Mouse (Mus musculus) thymus, postnatal 4 days (tissue): ENCODE data around the gene Arid1b.

ENCODE experiments used
- DNase-seq: peaks from one replicate; pipeline ENCODE4 v3.0.0; 2021

The Arid1b gene

DNA sequence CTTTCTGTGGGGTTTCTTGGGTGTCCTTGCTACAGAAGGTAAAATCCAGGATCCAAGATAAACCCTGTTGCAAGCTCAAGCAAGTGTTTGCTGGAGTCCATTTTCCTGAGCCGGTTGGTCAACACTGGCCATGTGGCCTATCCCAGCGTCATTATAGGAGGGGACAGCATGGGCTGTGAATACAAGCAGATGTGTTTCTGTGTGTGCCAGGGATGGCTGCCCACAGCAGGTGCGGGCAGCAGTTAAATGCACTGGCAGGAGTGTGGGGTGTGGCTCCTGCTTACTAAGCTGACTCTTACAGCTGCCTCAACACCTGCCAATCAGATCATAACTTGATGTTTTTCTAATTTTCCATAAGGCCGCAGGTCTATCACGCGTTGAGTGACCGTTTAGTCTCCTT lies 336.5 kb downstream of the Arid1b start:
- DNase-seq, result no peak

- peak; percentile 44 for DNase-seq
Observed at GRCm38 (mm10) chr17:5331387-5331786, 337.3 kb downstream of the Arid1b start.

DNA sequence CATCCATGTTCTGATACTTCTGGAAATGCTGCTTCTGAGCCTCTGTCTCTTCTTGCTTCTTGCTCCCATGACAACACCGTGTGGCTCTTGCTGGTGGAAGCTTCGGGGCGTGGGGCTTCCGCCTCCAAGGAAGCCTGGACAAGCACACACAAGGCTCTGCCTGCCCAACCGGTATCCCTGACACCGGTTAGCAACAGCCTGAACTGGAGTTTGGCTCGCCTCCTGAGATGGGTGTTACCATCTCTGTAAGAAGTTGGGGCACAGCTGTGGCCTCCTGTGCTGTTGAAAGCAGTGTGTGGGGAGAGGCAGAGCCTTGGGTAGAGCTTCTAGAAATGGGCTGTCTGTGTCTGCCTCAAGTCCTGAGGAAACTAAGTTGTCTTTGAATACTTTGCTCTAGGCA lies 340.4 kb downstream of the Arid1b start:
- DNase-seq, result no peak

DNA sequence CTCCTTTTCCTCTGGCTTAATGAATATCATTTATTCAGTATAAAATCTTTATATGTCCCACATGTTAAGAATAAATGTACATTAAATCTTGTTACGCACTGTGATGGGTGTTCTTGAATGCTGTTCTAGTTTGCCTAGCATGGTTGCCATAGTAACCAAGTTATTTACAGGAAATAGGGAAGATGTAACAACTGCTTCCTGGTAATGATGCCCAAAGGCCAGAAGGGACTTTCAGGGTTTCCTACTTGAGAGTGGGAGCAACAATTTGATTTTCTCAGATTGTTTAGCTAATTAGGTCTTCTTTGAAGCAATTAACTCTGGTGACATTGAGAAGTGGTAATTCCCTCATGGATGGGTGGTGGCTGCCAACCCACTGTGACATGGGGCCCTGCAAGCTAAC lies 350.3 kb downstream of the Arid1b start:
- no peak for DNase-seq

DNA sequence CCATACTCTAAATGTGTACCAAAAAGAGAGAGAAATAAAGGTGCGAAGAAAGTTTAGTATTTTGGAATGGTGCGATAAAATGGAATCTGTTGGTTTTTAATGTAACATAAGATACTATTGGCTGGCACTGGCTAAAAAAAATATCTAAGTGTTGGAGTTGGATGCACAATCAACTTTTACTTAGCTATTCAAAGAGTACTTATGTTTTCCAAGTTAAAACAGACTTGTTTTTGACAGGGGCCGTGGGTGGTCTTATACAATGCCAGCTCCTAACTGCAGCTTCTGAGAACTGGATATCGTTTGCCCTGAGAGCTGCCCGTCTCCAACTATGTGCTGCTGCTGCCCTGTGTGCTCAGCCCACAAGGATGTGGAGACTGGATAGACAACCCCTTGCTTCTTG lies 351.7 kb downstream of the Arid1b start:
- no peak for DNase-seq

DNA sequence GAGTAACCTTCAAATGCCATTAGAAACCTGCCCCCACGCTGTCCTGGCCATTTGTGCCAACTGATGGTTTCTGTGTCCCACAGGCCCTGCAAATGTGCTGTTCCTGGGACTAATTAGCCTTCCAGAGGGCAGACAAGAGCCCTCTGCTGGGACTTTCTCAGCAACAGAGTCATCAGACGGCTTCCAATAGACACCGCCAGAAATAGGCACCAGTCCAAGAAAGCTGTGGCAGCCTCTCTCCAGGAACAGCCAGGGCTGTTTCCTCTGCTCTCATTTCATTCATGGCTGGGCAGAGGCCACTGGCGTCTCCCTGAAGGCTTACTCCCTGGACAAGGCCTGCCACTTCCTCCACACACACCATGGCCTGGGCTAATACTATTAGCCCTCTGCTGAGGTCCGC lies 358.8 kb downstream of the Arid1b start:
- DNase-seq, result no peak

- DNase-seq, result no peak
Observed at GRCm38 (mm10) chr17:5360759-5361158, 366.6 kb downstream of the Arid1b start.

DNA sequence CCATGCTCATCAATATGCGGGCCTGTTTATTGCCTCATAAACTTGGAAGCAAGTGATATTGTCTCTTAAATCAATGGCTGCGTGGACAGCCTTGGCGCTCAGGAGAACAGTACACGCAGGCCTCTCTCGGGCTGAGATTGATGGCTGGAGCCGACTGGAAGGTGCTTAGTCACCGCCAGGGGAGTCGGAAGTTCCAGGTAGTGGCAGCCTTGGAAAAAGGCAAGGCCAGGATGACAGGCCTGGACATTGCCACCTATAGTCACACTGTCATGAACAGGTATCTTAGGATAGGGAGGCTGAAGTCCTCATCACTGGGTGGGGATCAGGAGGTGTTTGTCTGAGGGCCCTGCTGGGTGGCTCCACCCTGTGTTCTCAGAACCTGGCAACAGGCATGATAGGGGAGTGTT lies 371.9 kb downstream of the Arid1b start:
- no peak for DNase-seq

DNA sequence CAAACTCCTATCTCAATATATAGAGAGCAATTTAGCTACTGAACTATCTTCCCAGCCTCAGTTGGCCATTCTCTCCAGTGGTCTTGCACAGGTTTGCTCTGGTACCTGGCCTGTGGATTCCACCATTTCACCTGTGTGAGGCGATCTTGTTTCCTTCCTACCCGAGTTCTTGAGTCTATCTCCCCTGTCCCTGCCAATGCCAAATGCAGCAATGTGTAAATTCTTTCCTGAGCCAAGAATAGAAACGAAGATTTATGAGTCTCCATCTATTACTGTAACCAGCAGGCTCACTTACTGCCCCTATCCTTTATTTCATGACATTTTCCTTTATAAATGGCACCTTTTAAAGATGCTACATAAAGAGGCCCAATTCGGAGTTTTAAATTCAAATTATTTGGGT lies 376.9 kb downstream of the Arid1b start:
- DNase-seq, result no peak

DNA sequence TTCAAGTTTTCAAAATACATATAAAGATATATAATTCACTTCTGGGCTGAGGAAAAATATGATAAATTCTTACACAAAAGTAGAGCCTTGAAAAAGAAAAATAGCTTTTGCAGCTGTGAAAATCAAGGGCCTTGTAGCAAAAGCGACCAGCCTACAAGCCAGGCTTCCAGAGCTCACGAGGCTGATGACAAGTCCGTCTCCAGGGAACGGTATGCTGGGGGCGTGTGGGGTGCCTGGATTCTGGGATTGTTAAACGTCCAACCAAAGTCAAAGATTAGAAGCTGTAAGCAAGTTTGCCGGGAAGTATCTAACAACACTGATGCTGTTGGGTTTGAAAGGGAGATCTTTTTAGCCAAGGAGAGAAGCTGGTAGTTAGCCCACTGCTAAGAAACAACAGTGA lies 377.4 kb downstream of the Arid1b start:
- no peak for DNase-seq

DNA sequence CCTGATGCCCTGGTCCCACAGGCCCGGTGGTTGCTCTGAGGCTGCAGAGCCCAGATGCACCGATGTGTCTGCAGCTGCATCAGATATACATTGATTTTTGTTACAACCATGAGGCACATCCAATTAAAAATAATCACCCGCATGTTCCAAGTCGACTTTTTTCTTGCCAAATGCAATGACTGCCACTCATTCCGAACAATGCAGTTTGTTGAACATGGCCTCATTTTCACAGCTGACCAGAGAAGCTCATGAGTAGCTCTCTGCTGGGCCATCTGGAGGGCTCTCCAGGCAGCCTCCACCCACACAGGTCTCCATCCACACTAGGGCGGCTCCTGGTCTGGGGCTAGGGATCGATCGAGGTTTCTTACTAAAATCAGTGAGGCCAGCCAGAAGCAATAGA lies 378.8 kb downstream of the Arid1b start:
- DNase-seq, result no peak

- DNase-seq, result no peak
Observed at GRCm38 (mm10) chr17:5377151-5377929, 383.2 kb downstream of the Arid1b start.

DNA sequence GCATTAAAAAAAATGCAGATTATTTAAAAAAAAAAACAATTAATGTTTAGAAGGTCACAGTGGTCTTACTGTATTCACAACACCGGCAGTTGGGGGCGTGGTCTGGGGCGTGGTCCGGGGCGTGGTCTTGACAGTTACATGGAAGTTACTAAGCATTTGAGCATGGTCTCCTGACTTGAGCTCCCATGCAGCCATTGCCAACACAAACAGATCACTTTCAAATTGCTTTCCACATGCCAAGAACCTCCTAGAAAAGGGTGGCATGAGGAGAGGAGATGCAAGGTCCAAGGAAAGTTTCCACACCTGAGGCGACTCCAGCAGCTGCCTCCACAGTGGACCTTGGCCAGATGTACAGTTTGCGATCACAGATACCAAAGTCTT lies 383.8 kb downstream of the Arid1b start:
- DNase-seq, result peak; percentile 85

- no peak for DNase-seq
Observed at GRCm38 (mm10) chr17:5385694-5386093, 391.6 kb downstream of the Arid1b start.

GRCm38 (mm10) chr17:5386885-5387545 lies 392.9 kb downstream of the Arid1b start:
- no peak for DNase-seq

DNA sequence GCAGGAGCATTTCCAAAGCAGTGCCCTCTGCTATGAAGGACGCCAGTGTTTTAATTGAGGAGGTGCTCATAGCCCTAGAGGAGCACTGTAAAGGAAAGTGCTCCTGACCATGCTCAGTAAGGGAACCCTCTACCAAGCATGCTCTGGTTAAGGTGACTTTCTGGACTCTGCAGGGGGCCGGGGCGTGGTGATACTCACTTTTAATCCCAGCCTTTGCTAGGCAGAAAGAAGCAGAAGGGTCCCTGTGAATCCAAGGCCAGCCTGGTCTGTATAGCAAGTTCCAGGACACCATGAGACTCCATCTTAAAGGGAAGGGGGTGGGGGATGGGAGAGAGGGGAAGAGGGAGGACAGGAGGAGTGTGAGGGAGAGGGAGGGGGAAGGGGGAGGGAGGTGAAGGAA lies 394.2 kb downstream of the Arid1b start:
- DNase-seq, result no peak

DNA sequence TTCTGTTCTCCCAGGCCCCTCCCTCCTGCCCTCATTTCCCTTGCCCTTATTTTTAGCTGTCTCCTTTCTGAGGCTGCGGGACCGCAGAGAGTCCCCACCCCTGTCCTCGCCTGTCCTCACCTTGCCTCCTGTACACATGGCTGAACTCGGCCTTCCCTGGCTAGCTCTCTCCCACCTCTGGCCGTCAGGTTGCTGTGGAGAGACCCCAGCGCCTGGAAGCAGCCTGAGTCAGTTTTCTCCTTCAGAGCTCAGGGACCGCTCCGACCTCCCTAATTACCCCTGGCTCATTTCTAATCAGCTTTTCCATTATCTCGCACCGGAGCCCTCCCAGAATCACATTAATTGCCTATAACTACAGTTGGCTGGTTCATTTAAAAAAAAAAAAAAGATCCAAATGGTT lies 396.6 kb downstream of the Arid1b start:
- DNase-seq, result no peak

GRCm38 (mm10) chr17:5395454-5396205 lies 401.5 kb downstream of the Arid1b start:
- no peak for DNase-seq

DNA sequence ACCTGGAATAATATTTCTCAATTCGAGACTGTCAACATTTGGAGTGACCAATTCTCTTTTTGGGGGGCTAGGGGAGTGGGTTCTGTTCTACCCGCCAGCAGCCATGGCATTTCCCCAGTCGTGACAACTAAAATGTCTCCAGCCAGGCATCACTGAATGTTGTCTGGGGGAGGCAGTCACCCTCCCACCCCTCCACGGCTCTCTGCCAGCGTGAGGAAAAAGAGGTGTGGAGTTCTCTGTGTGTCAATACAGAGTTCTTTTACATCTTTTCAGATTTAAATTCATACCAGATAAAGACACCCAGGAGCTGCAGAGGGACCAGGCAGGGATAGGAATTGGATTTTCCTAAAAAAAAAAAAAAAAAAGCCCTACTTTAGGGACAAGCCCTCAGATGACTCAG lies 402.1 kb downstream of the Arid1b start:
- no peak for DNase-seq
